Mouse (Mus musculus) ovary, postnatal 14 days (tissue): ENCODE measurements around the gene Kcnip4.

ENCODE experiments used
- DNase-seq: peaks from one replicate; pipeline ENCODE4 v3.0.0; 2022; ENCODE audit warnings: low spot score

The Kcnip4 gene

GRCm38 (mm10) chr5:49352061-49352460, 172.6 kb downstream of the Kcnip4 start:
- DNase-seq = no peak

GRCm38 (mm10) chr5:49350126-49350909, 174.4 kb downstream of the Kcnip4 start:
- peak; percentile 32 for DNase-seq

- no peak for DNase-seq
Observed at GRCm38 (mm10) chr5:49349541-49349940, 175.2 kb downstream of the Kcnip4 start.

GRCm38 (mm10) chr5:49348511-49348910, 176.2 kb downstream of the Kcnip4 start:
- DNase-seq = no peak

- DNase-seq = no peak
Observed at GRCm38 (mm10) chr5:49344606-49345005, 180.1 kb downstream of the Kcnip4 start.

GRCm38 (mm10) chr5:49337164-49337563, 187.5 kb downstream of the Kcnip4 start:
- no peak for DNase-seq

- DNase-seq = no peak
Observed at GRCm38 (mm10) chr5:49333063-49333462, 191.6 kb downstream of the Kcnip4 start.

- no peak for DNase-seq
Observed at GRCm38 (mm10) chr5:49329023-49329422, 195.7 kb downstream of the Kcnip4 start.

- no peak for DNase-seq
Observed at GRCm38 (mm10) chr5:49318661-49319060, 206.0 kb downstream of the Kcnip4 start.

- no peak for DNase-seq
Observed at GRCm38 (mm10) chr5:49317869-49318268, 206.8 kb downstream of the Kcnip4 start.

GRCm38 (mm10) chr5:49306796-49307195, 217.9 kb downstream of the Kcnip4 start:
- no peak for DNase-seq

- no peak for DNase-seq
Observed at GRCm38 (mm10) chr5:49305321-49305720, 219.4 kb downstream of the Kcnip4 start.

GRCm38 (mm10) chr5:49298654-49299053, 226.1 kb downstream of the Kcnip4 start:
- no peak for DNase-seq

GRCm38 (mm10) chr5:49292421-49292820, 232.3 kb downstream of the Kcnip4 start:
- no peak for DNase-seq

- no peak for DNase-seq
Observed at GRCm38 (mm10) chr5:49291801-49292200, 232.9 kb downstream of the Kcnip4 start.

GRCm38 (mm10) chr5:49285455-49286135, 239.1 kb downstream of the Kcnip4 start:
- DNase-seq = no peak

- DNase-seq = no peak
Observed at GRCm38 (mm10) chr5:49284776-49285175, 239.9 kb downstream of the Kcnip4 start.

- DNase-seq = no peak
Observed at GRCm38 (mm10) chr5:49283403-49283802, 241.3 kb downstream of the Kcnip4 start.

GRCm38 (mm10) chr5:49271864-49272263, 252.8 kb downstream of the Kcnip4 start:
- DNase-seq = no peak

- DNase-seq = no peak
Observed at GRCm38 (mm10) chr5:49268807-49269206, 255.9 kb downstream of the Kcnip4 start.

GRCm38 (mm10) chr5:49259356-49259755, 265.4 kb downstream of the Kcnip4 start:
- no peak for DNase-seq

- no peak for DNase-seq
Observed at GRCm38 (mm10) chr5:49256850-49257249, 267.9 kb downstream of the Kcnip4 start.

GRCm38 (mm10) chr5:49255983-49256382, 268.7 kb downstream of the Kcnip4 start:
- no peak for DNase-seq
